Mouse (Mus musculus) layer of hippocampus, adult 9-11 months (tissue): ENCODE data around the gene C5ar2.
A peak's percentile ranks its signal among the peaks of the same experiment; 100 is the strongest.

ENCODE experiments used
- DNase-seq: peaks from one replicate; pipeline ENCODE4 v3.0.0; 2022

Gene C5ar2

GRCm38 (mm10) chr7:16196616-16197015 lies 47.3 kb downstream of the C5ar2 start:
- no peak for DNase-seq

- no peak for DNase-seq
Measured at GRCm38 (mm10) chr7:16193702-16194101, 50.3 kb downstream of the C5ar2 start.

- DNase-seq = peak; percentile 48
Measured at GRCm38 (mm10) chr7:16192315-16192714, 51.6 kb downstream of the C5ar2 start.

GRCm38 (mm10) chr7:16187494-16187893 lies 56.5 kb downstream of the C5ar2 start:
- DNase-seq = no peak
